Mouse (Mus musculus) forebrain, embryonic 12.5 days (tissue): ENCODE results near the gene Gm17482. TPM values are rescaled to one million over a fixed set of nuclear protein-coding genes. Genes with fewer than 3 reads are reported as not detected.

ENCODE experiments used
- ATAC-seq: fragments of 200-750 bp; cut with Nextera tagmentation; 2 replicates; pipeline ENCODE4 v1.8.0; 2017; ENCODE audit warnings: moderate TSS enrichment; ENCODE audit not compliant: low FRiP score
- H3K27ac ChIP-seq: fragments of 300-500 bp; sonication (generic); 2 replicates; pipeline ENCODE4 v1.5.1; 2016; ENCODE audit warnings: mild to moderate bottlenecking
- H3K27me3 ChIP-seq: fragments of 300-500 bp; sonication (generic); 2 replicates; pipeline ENCODE4 v1.6.1; 2016; ENCODE audit warnings: mild to moderate bottlenecking
- H3K36me3 ChIP-seq: fragments of 300-500 bp; sonication (generic); replicated peaks from 2 replicates; pipeline ENCODE4 v1.6.1; 2016; ENCODE audit warnings: mild to moderate bottlenecking
- H3K4me1 ChIP-seq: fragments of 300-500 bp; sonication (generic); 2 replicates; pipeline ENCODE4 v1.6.1; 2016
- H3K4me2 ChIP-seq: fragments of 300-500 bp; sonication (generic); 2 replicates; pipeline ENCODE4 v1.6.1; 2016; ENCODE audit warnings: mild to moderate bottlenecking, moderate library complexity
- H3K4me3 ChIP-seq: fragments of 300-500 bp; sonication (generic); replicated peaks from 2 replicates; pipeline ENCODE4 v1.5.1; 2016; ENCODE audit warnings: mild to moderate bottlenecking
- H3K9ac ChIP-seq: fragments of 300-500 bp; sonication (generic); 2 replicates; pipeline ENCODE4 v1.6.1; 2016; ENCODE audit warnings: mild to moderate bottlenecking
- H3K9me3 ChIP-seq: fragments of 300-500 bp; sonication (generic); 2 replicates; pipeline ENCODE4 v1.6.1; 2016
- WGBS: fragments of 180-500 bp; shearing (Covaris S2); methylation state at CpG from one replicate; pipeline ENCODE4 v1.1.7; 2016; 5-methylcytosine and 5-hydroxymethylcytosine counted together
- polyA plus RNA-seq: library from polyadenylated mRNA; unstranded; fragments of >200 nt; fragmentation: Nextera tagmentation; extraction: Ambion mirVana; gene quantifications from 2 replicates; pipeline ENCODE4 v1.2.1, GENCODE M21; 2016

The Gm17482 gene
- polyA plus RNA-seq = not detected in 2 replicates

DNA sequence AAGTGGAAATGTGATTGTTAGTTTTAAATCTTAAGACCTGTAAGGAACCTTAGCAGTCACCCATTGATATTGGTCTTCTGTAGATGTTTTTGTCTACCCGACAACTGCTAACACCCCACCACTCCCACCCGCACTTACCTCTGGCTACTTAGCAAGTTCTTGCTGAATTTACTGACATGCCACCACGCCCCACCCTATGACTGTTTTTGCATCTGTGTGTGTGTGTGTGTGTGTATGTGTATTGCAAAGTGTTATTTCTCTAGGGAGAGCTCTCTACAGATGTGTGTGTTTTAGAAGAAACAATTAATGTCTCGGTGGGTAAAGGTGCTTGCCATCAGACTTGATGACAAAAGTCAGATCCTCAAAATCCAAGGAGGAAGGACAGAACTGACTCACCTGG, at the start of gene Gm17482:
Gene Gm17482, plus strand, starts transcription at position 301 of the 400 bp plus-strand sequence.
- H3K27ac ChIP-seq = no peak within 1 kb of the TSS
- H3K9ac ChIP-seq = no peak within 1 kb of the TSS
- H3K4me2 ChIP-seq = no peak within 1 kb of the TSS
- WGBS = 71% methylated on average over 4 of the region's 4 CpGs
- H3K36me3 ChIP-seq = no peaks in the 10 kb centered on the region
- H3K9me3 ChIP-seq = no peaks in the 10 kb centered on the region
- no peaks in the 10 kb centered on the region for H3K27me3 ChIP-seq
- no peaks in the 10 kb centered on the region for H3K4me1 ChIP-seq
- no peak for ATAC-seq
- no peak within 1 kb of the TSS for H3K4me3 ChIP-seq

DNA sequence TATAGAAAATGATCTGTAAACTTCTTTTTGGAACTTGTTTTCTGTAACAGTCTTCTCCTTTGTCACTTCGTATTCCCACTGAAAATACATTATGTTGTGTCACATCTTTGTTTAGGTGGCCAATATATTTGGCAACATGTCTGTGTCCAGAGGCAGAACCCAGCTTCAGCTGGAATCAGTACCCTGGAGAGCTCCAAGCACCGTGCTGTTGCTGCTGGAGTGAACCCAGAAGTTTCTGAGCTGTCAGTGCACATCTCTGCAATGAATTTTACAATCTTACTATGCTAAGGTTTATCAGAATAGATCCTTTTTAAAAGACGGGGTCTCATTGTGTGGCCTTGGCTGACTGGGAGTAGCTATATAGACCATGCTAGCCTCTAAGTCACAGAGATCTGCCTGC, 48.3 kb upstream of the Gm17482 start:
- Histone ChIP-seq H3K9ac (no peak overlapping the region), H3K27me3 (no peaks in the 10 kb centered on the region), H3K27ac (no peak overlapping the region), H3K9me3 (no peaks in the 10 kb centered on the region), H3K36me3 (no peaks in the 10 kb centered on the region), H3K4me3 (no peak overlapping the region), H3K4me2 (no peak overlapping the region), H3K4me1 (no peaks in the 10 kb centered on the region; the same call in 1 of the 2 replicates)
- ATAC-seq = no peak
- 48% methylated on average over 3 of the region's 3 CpGs for WGBS

DNA sequence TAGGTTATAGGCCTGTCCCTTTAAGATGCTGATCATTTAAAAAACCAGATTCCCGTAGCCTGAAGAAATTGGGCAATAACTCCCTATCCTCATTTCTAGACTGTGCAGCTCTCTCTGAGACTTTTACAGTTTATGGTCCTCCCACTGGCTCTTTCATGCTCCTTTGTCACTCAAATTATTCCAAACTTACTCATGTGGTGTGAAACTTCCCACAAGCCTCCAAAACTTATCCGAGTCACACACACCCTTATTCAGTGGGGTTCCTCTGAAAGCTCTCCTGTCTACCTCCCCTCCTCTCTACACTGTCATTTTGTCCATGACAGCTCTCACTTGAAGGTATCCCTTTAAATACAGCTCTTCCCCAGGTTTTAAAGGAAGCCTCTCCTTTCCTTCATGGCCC, 46.0 kb upstream of the Gm17482 start:
- H3K4me3 ChIP-seq = no peak overlapping the region
- no peaks in the 10 kb centered on the region for H3K27me3 ChIP-seq
- 84% methylated on average over 2 of the region's 2 CpGs for WGBS
- no peak overlapping the region for H3K4me2 ChIP-seq
- H3K27ac ChIP-seq = no peak overlapping the region
- ATAC-seq = no peak
- no peaks in the 10 kb centered on the region for H3K36me3 ChIP-seq
- no peak overlapping the region for H3K9ac ChIP-seq
- H3K4me1 ChIP-seq = no peaks in the 10 kb centered on the region; the same call in 1 of the 2 replicates
- no peaks in the 10 kb centered on the region for H3K9me3 ChIP-seq

DNA sequence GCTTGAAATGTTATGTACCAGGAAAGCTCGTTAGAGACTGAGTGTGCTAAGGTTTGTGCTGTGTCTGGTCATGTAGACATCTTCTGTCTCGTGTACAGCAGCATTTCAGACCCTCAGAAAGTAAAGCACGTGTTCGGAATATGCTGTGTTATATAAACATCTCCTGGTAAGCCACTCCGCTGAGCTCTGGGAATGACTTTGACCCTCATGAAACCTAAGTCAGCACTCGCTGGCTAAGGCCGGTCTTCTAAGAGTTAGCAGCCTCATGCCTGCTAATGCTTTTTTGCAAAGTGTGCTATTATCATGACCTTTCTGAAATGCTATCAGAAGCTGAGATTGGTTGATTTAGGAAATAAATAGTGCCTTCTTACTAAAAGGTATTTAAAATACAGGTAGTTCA, 36.0 kb upstream of the Gm17482 start:
- H3K36me3 ChIP-seq = no peaks in the 10 kb centered on the region
- no peaks in the 10 kb centered on the region for H3K27me3 ChIP-seq
- H3K27ac ChIP-seq = no peak overlapping the region
- no peaks in the 10 kb centered on the region for H3K9me3 ChIP-seq
- 76% methylated on average over 7 of the region's 7 CpGs for WGBS
- no peak overlapping the region for H3K9ac ChIP-seq
- no peak overlapping the region for H3K4me3 ChIP-seq
- ATAC-seq = no peak
- H3K4me1 ChIP-seq = no peaks in the 10 kb centered on the region
- no peak overlapping the region for H3K4me2 ChIP-seq

DNA sequence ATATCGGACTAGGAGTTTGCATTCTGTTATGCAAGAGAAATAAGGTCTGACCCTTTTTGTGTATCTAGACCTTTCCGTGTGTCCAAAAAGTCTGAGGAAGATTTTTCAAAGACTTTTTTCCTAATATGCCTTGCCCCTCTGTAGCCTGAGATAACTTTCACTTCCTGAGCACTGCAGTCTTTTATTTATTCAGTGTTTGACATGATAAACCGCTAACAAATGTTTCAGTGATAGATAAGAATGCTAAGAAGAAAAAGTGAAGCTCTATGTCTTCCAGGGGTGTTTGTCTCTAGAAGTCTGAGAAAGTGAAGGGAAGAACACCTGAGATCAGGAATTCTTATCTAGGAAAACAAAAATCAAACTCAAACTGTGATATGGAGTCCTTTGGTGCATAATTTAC, 26.4 kb upstream of the Gm17482 start:
- Histone ChIP-seq H3K27me3 (no peaks in the 10 kb centered on the region), H3K4me3 (no peak overlapping the region), H3K27ac (no peak overlapping the region), H3K36me3 (no peaks in the 10 kb centered on the region), H3K9ac (no peak overlapping the region), H3K4me2 (no peak overlapping the region), H3K4me1 (no peaks in the 10 kb centered on the region), H3K9me3 (no peaks in the 10 kb centered on the region)
- ATAC-seq = no peak
- WGBS = 92% methylated on average over 3 of the region's 3 CpGs

DNA sequence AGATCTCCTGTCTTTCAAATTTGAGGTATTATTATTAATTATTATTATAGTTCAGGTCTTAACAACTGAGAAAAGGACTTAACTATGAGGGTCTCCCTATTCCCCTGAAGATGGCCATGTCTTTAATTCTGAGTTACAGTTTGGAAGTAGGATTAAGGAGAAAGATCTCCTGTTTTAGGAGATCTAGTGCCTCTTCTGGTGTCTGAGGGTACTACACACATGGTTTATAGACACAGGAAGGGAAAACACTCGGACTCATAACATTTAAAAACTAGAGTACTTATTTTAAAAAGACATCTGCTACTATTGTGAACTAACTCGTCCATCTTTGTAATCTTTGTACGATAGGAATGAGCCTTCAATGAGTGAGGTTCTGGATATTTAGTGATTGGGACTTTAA, 24.1 kb upstream of the Gm17482 start:
- H3K9ac ChIP-seq = no peak overlapping the region
- 72% methylated on average over 3 of the region's 3 CpGs for WGBS
- no peaks in the 10 kb centered on the region for H3K4me1 ChIP-seq
- H3K9me3 ChIP-seq = no peaks in the 10 kb centered on the region
- no peak overlapping the region for H3K4me3 ChIP-seq
- no peaks in the 10 kb centered on the region for H3K27me3 ChIP-seq
- H3K36me3 ChIP-seq = no peaks in the 10 kb centered on the region
- ATAC-seq = no peak
- no peak overlapping the region for H3K27ac ChIP-seq
- H3K4me2 ChIP-seq = no peak overlapping the region

DNA sequence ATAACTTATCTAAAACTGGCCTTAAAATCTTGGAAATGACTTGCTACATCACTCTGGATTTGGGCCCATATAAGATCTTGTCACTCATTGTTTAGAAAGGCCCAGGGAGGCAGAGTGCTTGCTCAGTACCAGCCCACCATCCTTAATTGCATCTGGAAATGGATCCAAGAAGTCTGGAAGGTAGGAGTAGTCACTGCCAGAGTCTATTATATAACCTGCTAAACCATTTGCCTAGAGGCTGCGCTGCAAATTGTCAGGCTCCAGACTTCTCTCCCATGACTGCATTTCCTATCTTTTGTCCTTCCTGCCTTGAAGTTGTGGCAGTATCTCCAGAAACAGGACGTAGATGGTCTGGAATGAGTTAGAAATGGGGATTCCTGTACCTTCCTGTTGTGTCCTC, 17.0 kb upstream of the Gm17482 start:
- no peak for ATAC-seq
- no peaks in the 10 kb centered on the region for H3K36me3 ChIP-seq
- whole genome bisulfite sequencing = 93% methylated on average over 2 of the region's 2 CpGs
- H3K4me3 ChIP-seq = no peak overlapping the region
- no peaks in the 10 kb centered on the region for H3K27me3 ChIP-seq
- H3K9me3 ChIP-seq = no peaks in the 10 kb centered on the region
- H3K9ac ChIP-seq = no peak overlapping the region
- H3K4me2 ChIP-seq = no peak overlapping the region
- H3K4me1 ChIP-seq = no peaks in the 10 kb centered on the region
- H3K27ac ChIP-seq = no peak overlapping the region

DNA sequence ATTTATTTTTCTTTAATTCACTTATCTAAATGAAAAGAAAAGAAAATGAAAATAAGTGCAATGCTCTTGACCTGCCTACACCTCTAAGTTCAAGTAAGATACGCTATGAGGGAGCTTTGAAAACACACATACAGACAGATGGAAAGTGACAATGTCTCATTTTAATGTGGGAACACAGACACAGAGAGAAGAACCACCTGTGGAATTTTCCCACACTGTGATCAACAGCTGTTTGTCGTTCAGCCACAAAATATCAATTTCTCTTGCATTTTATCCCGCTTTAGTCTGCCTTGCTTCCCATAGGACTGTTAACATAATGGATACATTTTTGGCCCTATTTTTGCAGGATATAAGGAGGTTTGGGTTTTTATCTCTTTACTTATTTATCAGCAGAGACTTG, 16.3 kb upstream of the Gm17482 start:
- H3K36me3 ChIP-seq = no peaks in the 10 kb centered on the region
- no peak overlapping the region for H3K27ac ChIP-seq
- H3K9me3 ChIP-seq = no peaks in the 10 kb centered on the region
- H3K4me2 ChIP-seq = no peak overlapping the region
- WGBS = 88% methylated on average over 3 of the region's 3 CpGs
- H3K4me3 ChIP-seq = no peak overlapping the region
- no peak for ATAC-seq
- H3K4me1 ChIP-seq = no peaks in the 10 kb centered on the region
- H3K9ac ChIP-seq = no peak overlapping the region
- no peaks in the 10 kb centered on the region for H3K27me3 ChIP-seq

DNA sequence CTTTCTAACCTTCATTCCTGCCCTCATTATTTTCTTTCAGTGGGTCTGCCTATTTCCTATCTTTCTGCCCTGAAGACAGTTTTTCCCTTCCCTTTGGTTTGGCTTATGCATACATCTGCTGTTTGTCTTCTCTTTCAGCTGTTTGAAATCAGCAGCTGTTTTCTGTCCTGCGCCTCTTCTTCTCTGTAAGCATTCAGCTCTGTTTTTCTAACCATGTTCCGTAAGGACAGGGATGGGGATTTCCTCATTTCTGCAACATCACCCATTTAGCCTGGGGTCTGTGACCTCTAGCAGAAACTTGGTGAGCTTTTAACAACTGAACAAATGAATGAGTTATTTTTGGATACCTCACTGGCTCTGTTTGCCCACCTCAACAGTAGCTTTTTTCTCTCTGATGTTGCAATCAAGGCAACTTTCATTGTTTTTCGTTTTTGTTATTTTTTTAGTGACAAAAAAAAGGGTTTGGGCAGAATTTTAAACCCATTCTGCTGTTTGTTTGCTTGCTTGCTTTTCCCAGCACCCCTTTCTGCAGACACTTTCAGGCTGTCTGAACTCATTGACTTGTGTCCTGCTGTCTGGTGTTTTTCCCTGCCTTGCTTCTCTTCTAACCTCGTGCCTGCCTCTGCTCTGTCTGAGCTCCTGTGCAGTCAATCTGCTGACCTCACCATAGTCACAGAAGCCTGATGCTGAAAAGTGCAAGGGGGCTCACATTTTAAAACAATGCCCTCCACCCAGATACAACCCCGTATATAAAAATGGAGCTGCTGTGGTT, 14.8 kb upstream of the Gm17482 start:
- H3K4me2 ChIP-seq = no peak overlapping the region
- no peaks in the 10 kb centered on the region for H3K9me3 ChIP-seq
- no peaks in the 10 kb centered on the region for H3K4me1 ChIP-seq
- no peak overlapping the region for H3K27ac ChIP-seq
- WGBS = 67% methylated on average over 5 of the region's 5 CpGs
- ATAC-seq = no peak
- no peaks in the 10 kb centered on the region for H3K36me3 ChIP-seq
- H3K27me3 ChIP-seq = no peaks in the 10 kb centered on the region
- H3K4me3 ChIP-seq = no peak overlapping the region
- H3K9ac ChIP-seq = no peak overlapping the region

DNA sequence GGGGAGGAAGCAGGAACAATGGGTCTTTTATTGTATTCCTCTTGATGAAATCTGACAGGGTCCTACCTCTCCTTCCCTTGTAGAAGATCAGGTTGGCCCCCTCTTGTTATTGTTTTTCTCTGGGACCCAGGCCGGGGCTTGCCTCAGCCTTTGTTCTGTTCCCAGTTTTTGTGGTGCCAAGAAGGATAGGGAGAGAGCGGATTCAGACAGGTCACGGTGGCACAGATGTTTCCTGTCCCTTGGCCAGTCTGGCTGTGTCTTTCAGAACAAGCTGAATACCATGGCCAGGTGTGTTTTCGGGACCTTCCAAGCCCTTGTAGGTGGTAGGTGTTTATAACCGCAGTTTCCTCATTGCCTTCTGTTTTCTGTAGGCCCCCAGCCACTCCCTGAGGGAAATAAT, 14.0 kb upstream of the Gm17482 start:
- Histone ChIP-seq H3K36me3 (no peaks in the 10 kb centered on the region), H3K4me1 (no peaks in the 10 kb centered on the region), H3K4me3 (no peak overlapping the region), H3K27ac (no peak overlapping the region), H3K27me3 (no peaks in the 10 kb centered on the region), H3K9me3 (no peaks in the 10 kb centered on the region), H3K4me2 (no peak overlapping the region), H3K9ac (no peak overlapping the region)
- ATAC-seq = no peak
- 65% methylated on average over 5 of the region's 5 CpGs for WGBS

DNA sequence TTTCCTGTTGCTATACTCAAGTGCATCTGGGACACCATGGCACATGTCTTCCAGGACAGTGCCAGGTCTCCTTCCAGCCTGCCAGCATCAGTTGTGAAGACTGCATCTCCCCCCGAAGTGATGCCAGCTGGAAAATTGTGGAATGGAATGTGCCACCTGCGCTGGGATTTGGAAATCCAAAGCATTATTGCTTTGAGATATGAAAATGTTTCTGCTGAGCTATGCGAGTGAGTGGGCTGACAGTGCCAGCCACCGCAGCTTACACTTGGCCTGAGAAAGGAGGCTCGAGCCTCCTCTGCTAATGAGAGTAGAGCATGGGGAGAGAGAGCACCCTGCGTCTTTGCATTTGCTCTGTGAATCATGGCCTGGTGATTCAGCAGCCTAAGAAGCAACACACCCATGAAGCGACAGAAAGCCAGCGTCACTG, 5.9 kb upstream of the Gm17482 start:
- Histone ChIP-seq H3K9me3 (no peaks in the 10 kb centered on the region), H3K36me3 (no peaks in the 10 kb centered on the region), H3K27ac (no peak overlapping the region), H3K4me1 (no peaks in the 10 kb centered on the region), H3K27me3 (no peaks in the 10 kb centered on the region), H3K9ac (no peak overlapping the region), H3K4me2 (no peak overlapping the region), H3K4me3 (no peak overlapping the region)
- no peak for ATAC-seq
- WGBS = 88% methylated on average over 8 of the region's 8 CpGs

DNA sequence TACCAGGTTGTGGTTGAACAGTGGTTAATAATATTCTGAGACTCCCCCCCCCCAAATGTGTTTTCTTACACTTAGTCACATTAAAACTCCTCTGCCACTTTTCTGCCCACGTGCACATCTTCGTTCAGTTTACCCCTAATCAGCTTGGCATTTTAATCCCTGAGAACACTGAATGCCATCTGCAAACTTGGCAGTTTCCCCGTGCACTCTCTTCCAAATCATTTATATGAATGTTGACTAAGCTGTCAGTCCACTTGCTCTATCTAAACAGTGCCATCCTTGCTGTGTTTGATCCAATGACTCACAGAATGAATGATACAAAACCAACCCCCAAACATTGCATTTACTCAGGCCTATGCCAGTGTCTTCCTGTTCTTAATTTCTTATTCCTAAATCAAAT, 1.6 kb upstream of the Gm17482 start:
- H3K27ac ChIP-seq = no peak overlapping the region
- no peaks in the 10 kb centered on the region for H3K9me3 ChIP-seq
- H3K4me3 ChIP-seq = no peak overlapping the region
- H3K36me3 ChIP-seq = no peaks in the 10 kb centered on the region
- no peak overlapping the region for H3K9ac ChIP-seq
- no peak for ATAC-seq
- H3K4me1 ChIP-seq = no peaks in the 10 kb centered on the region
- WGBS = 69% methylated on average over 3 of the region's 3 CpGs
- H3K4me2 ChIP-seq = no peak overlapping the region
- H3K27me3 ChIP-seq = no peaks in the 10 kb centered on the region

DNA sequence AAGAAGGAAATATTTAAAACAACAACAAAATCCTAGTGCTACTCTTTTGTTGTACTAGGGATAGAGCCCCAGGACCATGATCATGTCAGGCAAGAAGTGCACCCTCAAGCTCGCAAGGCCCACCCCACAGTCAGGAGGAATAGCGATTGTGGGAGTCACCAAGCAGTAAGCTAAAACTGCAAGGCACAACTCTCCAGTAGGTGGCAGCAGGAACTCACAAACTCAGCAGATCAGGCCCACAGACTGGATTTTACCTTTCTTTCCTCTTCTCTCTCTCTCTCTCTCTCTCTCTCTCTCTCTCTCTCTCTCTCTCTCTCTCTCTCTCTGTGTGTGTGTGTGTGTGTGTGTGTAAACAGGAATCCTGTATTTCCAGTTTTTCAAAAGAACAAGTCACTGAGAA, 386 bp downstream of the Gm17482 start:
- H3K4me2 ChIP-seq = no peak overlapping the region
- H3K9ac ChIP-seq = no peak overlapping the region
- no peaks in the 10 kb centered on the region for H3K4me1 ChIP-seq
- no peaks in the 10 kb centered on the region for H3K36me3 ChIP-seq
- no peaks in the 10 kb centered on the region for H3K9me3 ChIP-seq
- no peaks in the 10 kb centered on the region for H3K27me3 ChIP-seq
- H3K4me3 ChIP-seq = no peak overlapping the region
- ATAC-seq = no peak
- H3K27ac ChIP-seq = no peak overlapping the region
- 11% methylated on average over 2 of the region's 2 CpGs for WGBS
